Mouse (Mus musculus): Measurements from ENCODE around the gene Emg1.

Emg1 gene

DNA sequence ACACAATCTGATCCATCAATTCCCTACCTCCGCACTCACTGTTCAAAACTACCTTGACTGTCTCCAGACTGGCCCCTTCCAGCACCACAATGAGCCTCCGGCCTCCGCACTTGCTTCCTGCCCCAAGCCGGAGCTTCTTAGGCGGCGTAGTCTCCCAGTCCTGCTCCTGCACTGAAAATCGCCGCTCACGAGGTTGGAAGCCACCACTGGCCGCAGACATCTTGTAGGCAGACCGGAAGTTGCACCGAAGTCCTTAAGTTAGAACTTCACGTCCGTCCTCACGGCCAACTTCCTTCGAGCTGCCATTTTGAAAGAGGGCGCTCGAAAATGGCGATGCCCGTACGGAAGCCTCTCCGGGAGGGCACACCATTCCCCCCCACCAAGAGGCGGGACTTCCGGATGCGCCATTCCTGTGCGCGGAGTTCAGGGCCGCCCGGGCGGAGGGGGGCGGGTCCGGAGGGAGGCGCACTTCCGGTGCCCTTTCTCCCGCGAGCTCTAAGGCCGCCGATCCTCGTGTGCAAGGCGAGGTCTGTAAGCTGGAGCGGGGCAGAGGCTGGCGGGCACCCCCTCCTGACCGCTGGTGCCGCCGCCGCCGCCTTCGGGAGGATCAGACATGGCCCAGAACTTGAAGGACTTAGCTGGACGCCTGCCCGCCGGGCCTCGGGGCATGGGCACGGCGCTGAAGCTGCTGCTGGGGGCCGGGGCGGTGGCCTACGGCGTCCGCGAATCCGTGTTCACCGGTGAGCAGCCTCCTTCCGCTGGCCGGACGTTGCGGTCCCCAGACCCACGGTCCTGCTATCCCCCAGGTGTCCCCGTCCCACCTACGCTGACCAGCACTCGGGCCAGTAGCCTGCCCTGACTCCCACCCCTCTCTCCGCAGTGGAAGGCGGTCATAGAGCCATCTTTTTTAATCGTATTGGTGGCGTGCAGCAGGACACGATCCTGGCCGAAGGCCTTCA lies at the start of gene Emg1, which contains the start of gene Phb2:
TSS of gene Emg1 (minus strand) at position 355 of the 959 bp plus-strand sequence.
TSS of gene Phb2 (plus strand) at position 513 of the 959 bp plus-strand sequence.
- CTCF ChIA-PET: interaction anchor here (1.3 kb wide), 1 partner anchor 33 kb away, joined by 3 read pairs; no protein-coding TSS in a partner anchor

DNA sequence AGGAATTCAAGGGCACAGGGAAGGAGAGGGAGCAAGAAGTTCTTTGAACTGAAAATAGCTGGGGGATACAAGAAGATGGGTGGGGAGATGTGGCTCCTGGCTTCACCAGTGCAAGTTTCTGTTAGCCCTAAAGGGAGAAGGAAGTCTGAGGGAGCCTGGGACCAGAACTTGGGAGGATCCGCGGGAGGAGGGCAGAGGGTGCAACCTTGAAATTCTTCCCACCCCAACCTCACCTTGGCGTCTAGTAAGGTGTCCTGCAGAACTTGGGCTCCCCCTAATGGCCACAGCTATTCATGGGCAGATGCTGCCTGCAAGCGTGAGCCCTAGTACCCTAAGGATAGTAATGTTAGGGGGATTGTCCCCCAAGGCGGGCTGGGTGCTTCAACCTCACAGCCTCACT lies 47.3 kb upstream of the Emg1 start:
- CTCF ChIA-PET: interaction anchor here (0.5 to 2.4 kb wide), 7 partner anchors 12 to 98 kb away, joined by 3 to 7 read pairs (median 5); no protein-coding TSS in a partner anchor

DNA sequence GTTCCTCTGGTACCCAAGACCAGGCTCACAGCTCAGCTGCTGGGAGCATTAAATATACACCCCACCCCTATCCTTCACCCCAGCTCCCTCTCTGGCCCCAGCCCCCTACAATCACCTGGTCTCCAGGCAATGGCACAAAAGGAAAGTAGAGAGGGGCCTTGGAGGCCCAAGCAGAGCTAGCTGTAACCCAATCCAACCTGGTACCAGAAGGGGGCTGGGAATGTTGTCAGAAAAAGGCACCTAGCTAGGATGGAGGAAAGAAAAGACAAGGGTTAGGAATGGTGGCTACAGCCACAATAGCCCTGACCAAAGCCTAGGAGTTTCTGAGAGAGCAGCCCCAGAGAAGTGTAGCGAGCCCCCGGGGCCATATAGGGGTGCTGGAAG lies 46.9 kb upstream of the Emg1 start:
- CTCF ChIA-PET: interaction anchor here (0.5 to 2.4 kb wide), 7 partner anchors 11 to 97 kb away, joined by 3 to 7 read pairs (median 5); no protein-coding TSS in a partner anchor

DNA sequence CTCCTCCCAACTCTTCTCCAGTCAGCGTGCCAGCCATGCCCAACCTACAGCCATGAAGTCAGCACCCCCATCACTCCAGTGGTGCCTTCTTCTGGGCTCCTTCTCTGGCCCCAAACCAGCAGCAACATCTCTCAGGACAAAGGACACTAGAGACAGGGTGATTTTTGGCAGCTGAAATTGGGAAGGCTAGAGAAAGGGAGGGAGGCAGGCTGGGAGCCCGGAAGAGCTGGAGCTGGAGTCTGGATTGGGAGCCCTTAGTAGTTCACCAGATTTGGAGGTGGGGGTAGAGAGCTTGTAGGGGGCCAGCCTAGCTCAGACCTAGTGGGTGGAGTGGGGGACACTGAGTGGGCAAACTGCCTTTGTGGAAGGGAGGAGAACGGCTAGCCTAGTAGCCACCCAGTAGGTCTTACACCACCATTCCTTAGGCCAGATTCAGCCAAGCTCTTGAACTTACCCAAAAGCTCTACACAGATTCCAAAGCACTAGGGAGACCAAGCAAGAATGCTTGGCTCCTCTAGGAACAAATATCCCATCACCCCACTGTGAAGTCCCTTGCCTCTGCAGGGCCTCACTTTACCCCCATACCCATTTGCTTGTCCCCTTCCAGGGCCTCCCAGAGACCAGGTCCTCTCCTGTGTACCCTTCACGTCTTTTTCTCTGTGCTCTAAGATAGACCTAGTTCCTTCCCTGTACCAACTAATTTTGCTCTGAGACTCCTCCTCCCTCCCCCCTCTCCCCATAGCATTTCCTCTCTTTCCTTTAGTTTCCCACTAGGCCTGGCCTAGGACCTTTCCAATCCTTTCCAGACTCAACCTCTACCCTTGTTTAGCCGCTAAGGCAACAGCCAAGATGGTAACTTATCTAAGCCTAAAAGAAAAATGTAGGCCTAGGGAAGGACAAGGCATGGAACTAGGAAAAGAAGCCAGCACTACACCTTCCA lies 46.2 kb upstream of the Emg1 start:
- CTCF ChIA-PET: interaction anchor here (0.5 to 2.4 kb wide), 10 partner anchors 11 to 97 kb away, joined by 3 to 7 read pairs (median 4); partner anchors contain the start of gene Grcc10

DNA sequence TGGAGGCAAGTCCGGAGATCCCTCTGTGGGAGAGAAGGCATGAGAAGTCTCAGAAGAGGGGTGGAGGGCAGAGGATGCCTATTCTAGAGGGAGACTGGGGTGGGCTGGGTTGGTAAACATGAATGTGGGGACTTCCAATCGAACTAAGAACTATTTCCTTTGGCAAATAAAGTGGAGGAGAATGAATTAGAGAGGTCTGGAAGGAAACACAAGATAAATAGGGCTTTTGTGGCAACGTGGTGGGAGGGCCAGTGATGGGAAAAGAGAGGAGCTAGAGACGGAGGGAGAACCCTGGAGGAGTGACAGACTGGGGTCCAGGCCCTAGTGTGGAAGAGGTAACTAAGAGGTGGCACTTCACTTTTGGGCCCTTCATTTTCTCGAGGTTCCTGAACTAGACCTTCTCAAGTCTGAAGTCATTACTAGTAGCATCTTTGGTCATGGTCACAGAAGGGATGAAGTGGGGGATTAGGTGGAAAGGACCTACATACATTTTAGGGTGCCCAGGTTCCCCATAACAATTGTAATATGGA lies 45.4 kb upstream of the Emg1 start:
- CTCF ChIA-PET: interaction anchor here (0.7 to 2.4 kb wide), 7 partner anchors 10 to 57 kb away, joined by 3 to 7 read pairs (median 3); partner anchors contain the start of gene Grcc10

DNA sequence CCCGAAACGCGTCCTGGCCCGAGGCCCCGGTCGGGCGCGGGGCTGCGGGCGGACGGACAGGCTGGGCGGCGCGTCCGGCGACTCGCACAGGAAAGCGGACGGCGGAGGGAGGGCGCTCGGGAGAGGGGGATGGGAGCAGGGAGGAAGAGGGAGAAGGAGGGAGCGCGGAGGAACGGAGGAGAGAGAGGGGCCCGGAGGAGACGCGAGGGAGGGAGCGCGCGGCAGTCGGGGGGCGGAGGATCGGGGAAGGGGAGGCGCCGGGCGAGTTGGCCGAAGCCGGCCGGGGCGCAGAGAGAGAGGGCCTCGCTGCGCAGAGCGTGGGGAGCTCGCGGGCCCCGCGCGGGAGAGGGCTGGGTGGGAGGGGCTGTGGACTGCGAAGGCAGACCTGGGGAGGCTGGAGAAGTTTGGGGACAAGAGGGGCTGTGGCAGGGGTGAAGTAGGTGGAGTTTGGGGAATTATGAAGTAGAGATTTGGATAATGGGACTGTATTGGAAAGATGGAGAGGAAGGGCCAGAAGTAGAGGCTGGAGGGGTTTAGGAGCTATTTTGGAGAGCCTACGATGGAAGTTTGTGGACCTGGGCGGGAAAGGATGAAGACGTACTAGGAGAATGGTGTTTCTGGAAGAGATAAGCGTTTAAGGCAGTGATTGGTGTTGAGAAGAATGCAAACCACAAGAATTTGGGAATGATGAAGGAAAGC lies 44.8 kb upstream of the Emg1 start:
- CTCF ChIA-PET: interaction anchor here (0.7 to 1.3 kb wide), 6 partner anchors 10 to 58 kb away, joined by 3 to 9 read pairs (median 3); partner anchors contain the start of gene Grcc10

DNA sequence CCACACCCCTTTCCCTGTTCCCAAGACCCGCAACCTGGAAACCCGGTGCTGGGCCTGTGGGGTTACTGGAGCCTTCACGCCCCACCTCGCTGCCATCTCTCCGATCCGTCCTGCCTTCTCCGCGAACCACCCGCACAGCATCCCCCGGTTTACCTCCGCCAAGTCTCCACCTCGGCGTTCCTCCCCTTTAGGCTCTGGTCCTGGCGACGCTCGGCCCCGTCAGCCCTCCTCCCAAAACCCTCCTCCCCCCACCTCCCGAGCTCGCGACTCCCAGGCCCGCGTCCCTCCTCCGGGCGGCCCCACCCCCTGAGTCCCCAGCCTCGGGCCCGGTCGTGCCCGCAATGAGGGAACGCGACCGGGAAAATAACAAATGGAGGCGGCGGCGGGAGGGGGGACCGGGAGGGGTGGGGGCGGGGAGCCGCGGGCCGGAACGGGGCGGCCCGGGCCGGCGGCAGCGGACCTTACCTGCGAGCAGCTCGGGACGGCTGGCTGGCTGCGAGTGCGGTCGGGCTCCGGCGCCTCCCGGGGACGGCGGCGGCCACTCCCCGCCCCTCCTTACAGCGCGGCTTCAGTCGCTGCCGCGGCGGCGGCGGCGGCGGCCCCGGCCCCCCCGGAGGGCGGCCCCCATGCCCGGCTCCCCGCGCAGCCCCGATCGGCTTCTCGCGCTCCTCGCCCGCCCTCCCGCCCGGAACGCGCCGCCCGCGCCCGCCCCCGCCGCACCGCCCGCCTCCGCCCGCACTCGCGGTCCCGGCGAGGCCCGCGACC lies 44.0 kb upstream of the Emg1 start, which contains the start of the genes Gm45234 and Atn1:
TSS of gene Gm45234 (minus strand) at position 191 of the 765 bp plus-strand sequence.
TSS of gene Atn1 (minus strand) at position 694 of the 765 bp plus-strand sequence.
- CTCF ChIA-PET: interaction anchor here (0.6 to 1.3 kb wide), 4 partner anchors 31 to 348 kb away, joined by 3 to 9 read pairs (median 5); no protein-coding TSS in a partner anchor

DNA sequence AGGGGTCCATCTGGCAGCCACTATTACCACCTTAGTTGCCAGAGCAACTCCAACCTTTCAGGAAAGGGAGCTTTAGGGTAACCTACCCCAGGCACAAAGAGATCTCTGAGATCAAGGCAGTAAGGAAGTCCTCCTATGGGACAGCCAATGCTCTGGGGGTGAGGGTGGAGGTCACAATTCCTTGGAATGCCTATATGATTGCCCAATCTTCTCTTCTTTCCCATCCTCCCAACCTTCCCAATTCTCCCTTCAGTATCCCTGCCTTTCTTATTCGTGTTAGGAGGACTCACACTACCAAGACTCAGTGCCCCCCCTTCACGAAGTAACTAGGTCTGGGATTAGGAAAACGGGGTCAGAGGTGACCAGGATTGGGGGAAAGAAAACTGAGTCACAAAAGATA lies 43.3 kb upstream of the Emg1 start:
- CTCF ChIA-PET: interaction anchor here (0.7 kb wide), 1 partner anchor 39 kb away, joined by 6 read pairs; no protein-coding TSS in a partner anchor

DNA sequence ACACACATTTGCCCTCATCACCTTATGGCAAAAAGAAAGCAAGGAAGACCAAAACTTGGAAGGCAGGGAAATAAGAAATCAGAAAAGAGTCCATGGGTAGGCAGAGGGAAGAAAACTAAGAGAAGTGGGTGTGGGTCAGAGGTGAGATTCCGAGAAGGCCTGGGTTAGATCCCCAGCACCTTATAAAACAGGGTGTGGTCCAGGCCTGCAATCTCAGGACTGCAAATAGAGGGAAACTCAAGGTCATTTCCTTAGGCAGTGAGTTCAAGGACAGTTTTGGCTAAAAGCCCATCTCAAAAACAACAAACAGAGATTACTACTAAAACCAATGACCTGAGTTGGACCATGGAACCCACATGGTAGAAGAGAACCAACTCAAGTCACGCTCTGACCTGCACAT lies 41.9 kb upstream of the Emg1 start:
- CTCF ChIA-PET: no interaction called here

DNA sequence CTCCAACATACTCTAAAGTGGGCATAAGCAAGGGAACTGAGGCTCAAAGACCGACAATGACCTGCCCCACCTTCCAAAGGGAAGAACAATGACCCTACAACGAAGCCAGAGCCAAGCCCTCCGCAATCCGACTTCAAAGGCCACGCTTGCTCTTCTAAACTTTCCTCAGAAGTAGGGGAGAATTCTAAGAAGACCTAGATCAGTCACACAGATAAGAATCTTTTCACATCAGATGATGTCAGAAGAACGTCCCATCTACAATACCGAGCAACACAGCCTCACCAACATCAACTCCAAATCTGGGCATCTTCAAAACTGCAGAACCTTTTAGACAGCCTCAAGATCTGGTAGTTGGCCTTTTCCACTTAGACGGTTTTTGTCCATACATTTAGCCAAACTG lies 38.4 kb upstream of the Emg1 start:
- CTCF ChIA-PET: no interaction called here

DNA sequence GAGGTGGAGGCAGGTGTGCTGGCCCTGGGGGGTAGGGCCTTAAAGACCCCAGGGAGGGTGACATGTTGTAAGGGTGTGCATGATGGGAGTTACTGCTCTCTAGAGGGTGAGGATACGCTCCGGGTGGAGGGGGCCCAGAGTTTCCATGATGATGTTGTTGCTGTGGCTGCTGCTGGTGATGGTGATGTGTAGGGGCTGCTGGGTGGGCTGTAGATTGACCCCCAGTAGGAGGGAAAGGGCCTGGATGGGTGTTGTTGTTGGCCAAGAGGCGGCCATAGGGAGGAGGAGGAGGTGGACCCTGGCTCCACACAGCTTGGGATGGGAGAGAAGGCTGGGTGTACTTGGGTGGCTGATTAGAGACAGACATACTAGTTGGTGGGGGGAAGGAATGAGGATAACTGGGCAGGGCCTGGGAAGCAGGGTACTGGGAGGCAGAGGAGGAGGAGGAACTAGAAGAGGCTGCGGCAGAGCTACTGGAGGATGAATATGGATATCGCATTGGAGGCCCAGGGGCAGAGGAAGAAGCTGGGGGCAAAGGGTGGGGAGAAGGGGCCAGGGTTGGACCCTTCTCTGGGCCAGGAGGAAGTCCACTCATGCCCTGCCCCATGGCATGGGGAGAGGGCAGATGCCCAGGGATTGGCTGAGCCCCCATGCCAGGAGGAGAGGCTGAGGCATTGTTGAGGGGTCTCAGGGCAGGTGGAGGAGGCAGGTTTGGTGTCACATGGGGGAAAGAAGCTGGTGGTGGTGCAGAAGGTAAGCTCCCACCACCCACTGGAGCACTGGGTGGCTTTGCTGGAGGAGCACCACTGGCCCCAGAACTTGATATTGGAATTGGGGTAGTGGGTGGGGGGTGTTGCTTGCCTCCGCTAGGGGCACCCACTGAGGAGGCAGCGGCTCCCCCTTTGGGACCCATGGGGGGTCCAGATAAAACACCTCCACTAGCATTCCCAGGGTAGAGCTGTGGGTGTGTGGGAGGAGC lies 35.0 kb upstream of the Emg1 start:
- CTCF ChIA-PET: interaction anchor here (0.6 to 1.3 kb wide), 3 partner anchors 11 to 12 kb away, joined by 3 to 7 read pairs (median 3); no protein-coding TSS in a partner anchor

DNA sequence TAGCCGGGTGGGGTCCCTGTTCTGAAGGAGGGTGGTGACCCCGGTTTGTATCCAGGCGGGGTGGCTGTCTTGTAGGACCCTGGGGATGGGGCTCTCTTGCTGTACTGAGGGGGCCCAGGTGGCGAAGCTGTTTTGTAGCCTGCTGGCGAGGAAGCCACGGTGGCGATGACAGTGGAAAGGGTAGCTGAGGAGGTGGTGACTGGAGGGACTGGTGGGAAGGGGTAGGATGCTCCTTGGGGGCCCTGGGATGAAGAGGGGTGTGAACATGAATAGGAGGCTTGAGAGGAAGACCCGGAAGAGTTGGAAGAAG lies 34.3 kb upstream of the Emg1 start:
- CTCF ChIA-PET: interaction anchor here (1.3 kb wide), 1 partner anchor 13 kb away, joined by 3 read pairs; no protein-coding TSS in a partner anchor

DNA sequence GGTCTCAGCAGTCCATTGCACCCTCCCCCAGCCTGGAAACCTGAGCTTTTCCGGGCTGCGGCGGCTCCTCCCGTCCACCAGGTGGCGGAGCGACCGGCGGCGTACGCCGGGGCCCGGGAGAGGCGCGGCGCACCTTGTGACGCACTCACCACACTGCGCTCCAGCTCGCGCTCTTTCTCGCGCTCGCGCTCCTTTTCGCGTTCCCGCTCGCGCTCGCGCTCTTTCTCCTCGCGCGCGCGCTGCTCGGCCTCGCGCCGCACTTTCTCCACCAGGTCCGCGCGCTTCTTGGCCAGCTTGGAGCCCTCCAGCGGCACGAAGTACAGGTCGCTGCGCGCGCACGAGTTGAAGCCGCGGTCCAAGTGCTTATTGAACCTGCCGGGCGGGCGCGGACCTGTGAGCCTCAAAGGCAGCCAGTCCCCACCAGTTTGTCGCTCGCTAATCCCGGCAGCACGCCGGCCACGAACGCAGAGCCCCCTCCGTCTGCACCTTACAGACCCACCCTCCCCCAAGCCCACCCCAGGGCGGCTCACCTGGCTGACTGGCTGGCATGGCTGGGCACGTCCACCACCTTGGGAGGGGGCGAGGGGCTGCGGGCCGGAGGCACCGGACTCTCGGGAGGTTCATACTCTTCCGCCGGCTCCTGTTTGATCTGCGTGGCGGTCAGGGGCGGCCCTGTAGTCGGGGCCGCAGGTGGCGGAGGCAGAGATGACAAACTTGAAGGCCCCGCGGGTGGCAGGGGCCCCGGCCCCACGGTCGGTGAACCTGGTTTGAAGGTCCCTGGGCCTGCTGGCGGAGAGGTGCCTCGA lies 33.7 kb upstream of the Emg1 start:
- CTCF ChIA-PET: interaction anchor here (0.9 to 1.3 kb wide), 3 partner anchors 13 to 34 kb away, joined by 3 read pairs; partner anchors contain the start of genes Emg1 and Phb2

DNA sequence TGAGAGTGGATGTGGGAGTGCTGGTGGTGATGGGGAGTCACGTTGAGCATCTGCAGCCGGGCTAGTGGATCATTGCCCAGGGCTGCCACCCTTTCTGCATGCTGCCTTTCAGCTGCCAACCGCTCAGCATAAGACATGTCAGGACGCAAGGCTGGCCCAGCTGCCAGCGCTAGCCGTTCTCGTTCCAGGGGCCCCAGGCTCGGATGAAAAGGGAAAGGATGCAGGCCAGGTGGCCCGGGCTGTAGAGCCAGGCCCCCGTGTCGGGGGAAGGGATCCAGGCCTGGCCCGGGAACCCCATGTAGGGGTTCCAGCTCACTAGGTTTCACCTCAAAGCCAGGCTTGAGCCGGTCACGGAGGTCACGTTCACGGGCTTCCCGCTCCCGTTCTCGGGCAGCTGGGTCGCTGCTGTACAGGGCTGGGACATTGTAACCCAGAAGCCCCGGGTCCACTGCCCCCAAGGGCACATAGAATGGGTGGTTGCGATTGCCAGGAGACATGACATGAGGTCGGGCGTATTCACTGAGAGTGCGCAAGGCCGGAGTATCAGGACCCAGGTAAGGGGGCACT lies 32.9 kb upstream of the Emg1 start:
- CTCF ChIA-PET: interaction anchor here (0.9 to 1.2 kb wide), 2 partner anchors 14 to 33 kb away, joined by 3 read pairs; partner anchors contain the start of genes Emg1 and Phb2

DNA sequence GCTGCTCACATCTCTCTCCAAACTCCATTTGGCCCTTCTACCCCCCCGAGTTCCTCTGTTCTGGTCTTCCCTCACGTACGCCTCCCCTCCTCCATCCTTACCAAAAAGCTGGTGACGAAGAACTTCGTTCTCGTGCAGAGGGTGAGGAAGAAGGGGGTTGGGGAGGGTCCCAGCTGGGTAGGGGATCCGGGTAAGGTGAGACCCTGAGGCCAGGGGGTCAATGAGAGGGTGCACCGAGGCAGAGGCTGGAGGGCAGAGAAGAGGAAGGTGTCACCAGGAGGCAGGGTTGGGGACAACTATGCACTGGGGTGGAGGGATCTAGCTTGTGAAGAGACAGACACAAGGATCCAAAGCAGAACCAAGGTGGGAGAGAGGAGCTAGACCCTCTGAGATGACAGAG lies 31.7 kb upstream of the Emg1 start:
- CTCF ChIA-PET: interaction anchor here (0.6 to 1.0 kb wide), 2 partner anchors 16 to 266 kb away, joined by 3 to 7 read pairs; no protein-coding TSS in a partner anchor

DNA sequence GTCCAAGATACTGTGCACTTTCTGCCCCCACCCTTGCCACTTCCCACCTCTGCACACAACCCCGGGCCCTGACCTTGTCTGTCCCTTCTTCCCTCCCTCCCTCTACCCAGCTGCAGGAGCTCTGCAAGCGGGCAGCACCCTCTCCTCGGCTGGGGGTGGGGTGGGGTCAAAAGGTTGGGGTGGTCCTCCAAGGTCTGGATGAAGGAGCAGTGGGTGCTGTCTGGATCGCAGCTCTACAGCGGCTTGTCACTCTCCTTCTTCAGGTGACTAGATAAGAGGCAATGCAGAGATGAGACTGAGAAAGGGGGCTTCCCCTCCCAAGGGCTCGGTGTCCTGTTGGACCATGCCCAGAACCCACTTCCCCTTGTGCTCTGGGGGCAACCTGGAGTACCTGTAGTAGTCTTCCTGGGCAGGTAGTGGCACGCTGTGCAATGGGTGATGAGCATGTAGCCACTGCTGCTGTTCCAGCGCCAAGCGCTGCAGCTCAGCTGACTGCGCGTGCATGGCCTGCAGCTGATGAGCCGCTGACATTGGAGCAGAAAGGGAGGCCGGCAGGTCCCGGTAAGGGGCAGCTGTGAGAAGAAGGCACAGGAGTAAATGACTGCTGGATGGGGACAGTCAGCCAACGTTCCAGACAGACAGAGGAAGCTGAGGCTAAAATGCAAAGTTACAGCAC lies 31.0 kb upstream of the Emg1 start:
- CTCF ChIA-PET: interaction anchor here (0.6 to 3.8 kb wide), 3 partner anchors 16 to 267 kb away, joined by 3 to 22 read pairs (median 7); no protein-coding TSS in a partner anchor
